Mouse (Mus musculus) forebrain, embryonic 14.5 days (tissue): ENCODE measurements around the gene Ube2g2. TPM values are rescaled to one million over a fixed set of nuclear protein-coding genes. Genes with fewer than 3 reads are reported as not detected.

ENCODE experiments used
- ATAC-seq: fragments of 200-750 bp; cut with Nextera tagmentation; 2 replicates; pipeline ENCODE4 v1.8.0; 2017; ENCODE audit warnings: mild to moderate bottlenecking, moderate library complexity
- DNase-seq: peaks from one replicate; pipeline ENCODE4 v3.0.0-alpha.2; 2015; ENCODE audit warnings: low spot score
- H3K27ac ChIP-seq: fragments of 300-500 bp; sonication (generic); 2 replicates; pipeline ENCODE4 v1.5.1; 2014; ENCODE audit warnings: low read depth, mild to moderate bottlenecking, control low read depth, low read length, moderate library complexity
- H3K27me3 ChIP-seq: fragments of 300-500 bp; sonication (generic); replicated peaks from 2 replicates; pipeline ENCODE4 v1.6.1; 2014; ENCODE audit warnings: low read length, control low read depth, mixed read lengths; ENCODE audit not compliant: control insufficient read depth, insufficient read depth
- H3K36me3 ChIP-seq: fragments of 300-500 bp; sonication (generic); 2 replicates; pipeline ENCODE4 v1.6.1; 2014; ENCODE audit warnings: low read length, control low read depth; ENCODE audit not compliant: control insufficient read depth, insufficient read depth
- H3K4me1 ChIP-seq: fragments of 300-500 bp; sonication (generic); 2 replicates; pipeline ENCODE4 v1.6.1; 2014; ENCODE audit warnings: antibody characterized with exemption, low read length, control low read depth; ENCODE audit not compliant: control insufficient read depth, insufficient read depth
- H3K4me2 ChIP-seq: fragments of 300-500 bp; sonication (generic); 2 replicates; pipeline ENCODE4 v1.6.1; 2014; ENCODE audit warnings: mild to moderate bottlenecking, control low read depth, low read length
- H3K4me3 ChIP-seq: fragments of 300-500 bp; sonication (generic); 2 replicates; pipeline ENCODE4 v1.5.1; 2014; ENCODE audit warnings: low read depth, low read length, control low read depth
- H3K9ac ChIP-seq: fragments of 300-500 bp; sonication (generic); 2 replicates; pipeline ENCODE4 v1.6.1; 2014; ENCODE audit warnings: mild to moderate bottlenecking, low read length, control low read depth, moderate library complexity
- H3K9me3 ChIP-seq: fragments of 300-500 bp; sonication (generic); replicated peaks from 2 replicates; pipeline ENCODE4 v1.6.1; 2016; ENCODE audit warnings: low read length, control low read depth, mixed read lengths; ENCODE audit not compliant: control insufficient read depth
- WGBS: fragments of 180-500 bp; shearing (Covaris S2); extraction: QIAGEN DNeasy Blood & Tissue Kit; methylation state at CpG from one replicate; pipeline ENCODE4 v1.1.7; 2014; 5-methylcytosine and 5-hydroxymethylcytosine counted together
- polyA plus RNA-seq: library from polyadenylated mRNA; unstranded; fragments of >200 nt; fragmentation: Nextera tagmentation; extraction: Ambion mirVana; gene quantifications from 2 replicates; pipeline ENCODE4 v1.2.1, GENCODE M21; 2014

The Ube2g2 gene
- polyA plus RNA-seq, 1 experiment from 2014 or later = 73.6 TPM

DNA sequence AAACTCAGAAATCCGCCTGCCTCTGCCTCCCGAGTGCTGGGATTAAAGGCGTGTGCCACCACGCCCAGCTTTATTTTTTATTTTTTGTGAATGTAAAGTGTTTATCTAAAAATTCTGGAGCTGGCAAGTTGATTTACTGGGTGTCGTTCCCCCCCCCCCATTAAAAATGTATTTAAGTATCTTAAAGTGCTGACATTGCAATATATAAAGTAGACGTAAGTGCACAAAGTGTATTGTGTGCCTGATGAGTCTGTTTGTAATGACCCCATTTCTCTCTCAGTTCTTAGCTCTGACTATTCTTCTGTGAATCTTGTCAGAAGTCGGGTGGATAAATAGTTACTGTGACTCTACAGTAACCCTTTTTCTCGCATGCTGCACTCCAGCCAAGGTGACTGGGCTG lies 6.4 kb upstream of the Ube2g2 start:
- peaks cover 72% of the 10 kb centered on the region for H3K36me3 ChIP-seq
- WGBS = 94% methylated on average over 8 of the region's 8 CpGs

DNA sequence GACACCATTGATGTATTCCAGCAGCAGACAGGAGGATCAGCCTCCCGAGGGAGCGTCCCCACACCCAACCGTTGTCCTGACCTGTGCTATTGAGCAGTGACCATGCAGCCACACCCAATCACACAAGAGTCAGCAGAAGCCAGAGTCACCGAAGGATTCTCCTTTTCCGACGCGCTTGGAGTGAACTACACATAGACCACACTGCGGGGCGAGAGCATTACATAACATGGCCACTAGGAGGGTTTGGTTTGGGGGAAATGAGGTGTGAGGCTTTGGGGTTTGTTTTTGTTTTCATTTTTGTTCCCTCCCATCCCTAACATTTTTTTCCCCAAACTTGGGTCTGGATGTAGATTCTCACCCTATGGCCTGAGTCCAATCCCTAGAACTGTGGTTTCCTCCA lies 5.9 kb upstream of the Ube2g2 start:
- H3K9me3 ChIP-seq = no peaks in the 10 kb centered on the region
- ATAC-seq (no peak), DNase-seq (no peak)
- no peak overlapping the region for H3K4me3 ChIP-seq
- H3K27ac ChIP-seq = no peak overlapping the region
- H3K4me2 ChIP-seq = no peak overlapping the region
- peaks cover 66% of the 10 kb centered on the region for H3K36me3 ChIP-seq
- H3K9ac ChIP-seq = no peak overlapping the region
- no peaks in the 10 kb centered on the region for H3K4me1 ChIP-seq
- WGBS = 95% methylated on average over 9 of the region's 9 CpGs
- no peaks in the 10 kb centered on the region for H3K27me3 ChIP-seq

More for the DNA sequence above, 6.4 kb upstream of the Ube2g2 start:
- Histone ChIP-seq H3K9me3 (no peaks in the 10 kb centered on the region), H3K4me2 (no peak overlapping the region), H3K27me3 (no peaks in the 10 kb centered on the region), H3K4me3 (no peak overlapping the region), H3K4me1 (no peaks in the 10 kb centered on the region), H3K9ac (no peak overlapping the region), H3K27ac (no peak overlapping the region)
- ATAC-seq = no peak
- no peak for DNase-seq

DNA sequence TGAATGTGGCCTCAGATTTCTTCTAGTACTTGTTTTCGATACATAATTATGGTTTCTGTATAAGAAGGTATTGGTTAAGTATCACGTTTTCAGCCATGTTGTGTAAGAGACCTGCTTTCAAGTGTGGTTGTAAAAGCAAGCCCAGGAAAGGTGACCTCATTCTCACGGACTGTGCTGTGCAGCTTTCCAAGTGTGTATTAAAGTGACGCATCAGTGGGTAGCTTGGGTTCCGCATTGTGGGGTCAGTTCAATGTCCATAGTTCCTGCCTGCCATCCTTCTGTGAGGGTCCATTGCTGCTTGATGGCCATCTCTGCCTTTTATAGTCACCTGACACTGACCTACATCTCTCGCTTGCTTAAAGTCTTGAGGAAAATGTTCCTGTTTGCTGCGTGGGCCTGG lies 5.1 kb upstream of the Ube2g2 start:
- no peak overlapping the region for H3K4me3 ChIP-seq
- 90% methylated on average over 7 of the region's 7 CpGs for WGBS
- H3K36me3 ChIP-seq = peaks cover 59% of the 10 kb centered on the region

DNA sequence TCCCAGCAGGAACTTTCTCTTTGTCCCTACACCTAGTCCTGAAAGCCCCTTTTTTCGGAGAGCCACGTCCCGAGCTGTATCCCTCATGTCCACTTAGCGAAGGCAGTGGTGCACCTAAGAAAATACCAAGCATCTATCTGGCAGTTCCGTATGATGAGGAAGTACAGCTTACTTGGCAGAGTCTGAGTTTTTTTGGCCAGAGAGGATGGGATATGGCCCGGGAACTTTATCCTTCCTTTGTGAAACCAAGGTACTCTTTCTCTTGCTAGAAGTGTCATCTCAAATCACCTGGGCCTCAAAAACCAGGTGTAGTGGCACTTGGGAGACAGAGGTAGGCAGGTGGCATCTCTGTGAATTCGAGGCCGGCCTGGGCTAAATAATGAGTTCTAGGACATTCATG lies 529 bp upstream of the Ube2g2 start:
- no peaks in the 10 kb centered on the region for H3K27me3 ChIP-seq
- no peak for ATAC-seq
- H3K4me3 ChIP-seq = peak overlapping the region; percentile 89
- peak overlapping the region; percentile 97 for H3K9ac ChIP-seq
- H3K4me1 ChIP-seq = peaks cover 22% of the 10 kb centered on the region
- H3K9me3 ChIP-seq = no peaks in the 10 kb centered on the region
- peak overlapping the region; percentile 82 for H3K27ac ChIP-seq
- H3K4me2 ChIP-seq = peak overlapping the region; percentile 60
- no peak for DNase-seq
- H3K36me3 ChIP-seq = peaks cover 20% of the 10 kb centered on the region
- 71% methylated on average over 8 of the region's 8 CpGs for WGBS

More for the DNA sequence above, 5.1 kb upstream of the Ube2g2 start:
- Histone ChIP-seq H3K27me3 (no peaks in the 10 kb centered on the region), H3K9ac (no peak overlapping the region), H3K27ac (no peak overlapping the region), H3K4me1 (peaks cover 3% of the 10 kb centered on the region; the same call in 1 of the 2 replicates), H3K4me2 (no peak overlapping the region), H3K9me3 (no peaks in the 10 kb centered on the region)
- DNase-seq (no peak), ATAC-seq (no peak)

DNA sequence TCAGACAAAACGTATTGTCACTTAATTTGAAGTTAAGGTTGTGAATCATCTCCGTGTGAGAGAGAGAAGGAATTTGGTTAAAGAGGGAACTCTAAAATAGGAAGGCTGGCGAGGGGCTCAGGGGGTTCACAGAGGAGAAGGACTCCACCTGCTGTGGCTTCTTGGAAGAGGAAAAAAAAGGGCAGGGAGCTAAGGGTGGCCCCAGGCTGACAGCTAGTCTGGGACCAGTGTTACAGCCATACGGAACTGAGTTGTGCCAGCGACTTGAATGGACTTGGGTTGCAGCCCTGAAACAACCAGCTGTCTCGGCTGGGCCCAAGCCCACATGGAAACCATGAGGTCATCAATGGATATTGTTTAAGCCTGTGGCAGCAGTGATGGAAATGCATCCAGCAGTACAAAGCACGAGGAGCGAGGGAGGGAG lies 1.0 kb downstream of the Ube2g2 start:
- ATAC-seq = peak; percentile 71
- 2% methylated on average over 8 of the region's 8 CpGs for WGBS
- Histone ChIP-seq H3K9me3 (no peaks in the 10 kb centered on the region), H3K9ac (peak overlapping the region; percentile 97), H3K4me2 (peak overlapping the region; percentile 60), H3K4me1 (peaks cover 22% of the 10 kb centered on the region), H3K27me3 (no peaks in the 10 kb centered on the region), H3K4me3 (peak overlapping the region; percentile 89), H3K36me3 (peaks cover 5% of the 10 kb centered on the region), H3K27ac (peak overlapping the region; percentile 82; the same call in 1 of the 2 replicates)
- DNase-seq = peak; percentile 87

DNA sequence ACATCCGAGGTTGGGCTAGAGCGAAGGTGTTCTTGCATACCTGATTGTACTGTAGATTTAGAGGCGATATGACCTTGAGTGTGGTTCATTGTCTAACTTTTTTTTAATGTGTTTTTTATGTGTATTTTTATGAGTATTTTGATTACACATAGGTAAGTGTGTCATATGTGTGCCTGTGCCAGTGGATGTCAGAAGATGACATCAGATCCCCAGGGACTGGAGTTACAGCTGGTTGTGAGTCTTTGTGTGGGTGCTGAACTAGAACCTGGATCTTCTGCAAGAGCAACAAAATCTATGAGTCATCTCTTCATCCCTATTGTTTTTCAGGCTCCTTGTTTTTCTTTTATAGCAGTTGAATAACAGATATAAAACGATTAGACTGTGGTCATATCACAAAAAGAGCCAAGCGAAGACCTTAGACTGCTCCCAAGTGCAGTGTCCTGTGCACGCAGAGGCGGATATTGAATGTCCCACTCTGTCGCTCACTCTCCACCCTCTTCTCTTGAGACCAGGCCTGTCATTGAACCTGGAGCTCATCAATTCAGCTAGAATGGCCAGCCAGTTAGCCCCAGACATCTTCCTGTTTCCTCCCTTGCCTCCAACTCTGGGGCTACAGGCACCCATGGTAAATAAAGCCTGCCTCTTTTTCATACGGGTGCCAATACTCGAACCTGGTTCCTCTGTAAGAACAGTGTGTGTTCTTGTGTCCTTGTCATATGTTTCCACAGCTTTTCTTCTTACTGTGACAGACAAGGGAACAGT lies 1.7 kb downstream of the Ube2g2 start:
- Histone ChIP-seq H3K4me1 (peaks cover 22% of the 10 kb centered on the region), H3K4me3 (peak overlapping the region; percentile 89), H3K9me3 (no peaks in the 10 kb centered on the region), H3K27me3 (no peaks in the 10 kb centered on the region), H3K27ac (peak overlapping the region; percentile 82; the same call in 1 of the 2 replicates), H3K4me2 (peak overlapping the region; percentile 60), H3K36me3 (peaks cover 2% of the 10 kb centered on the region; the same call in 1 of the 2 replicates), H3K9ac (peak overlapping the region; percentile 97)
- DNase-seq = no peak
- no peak for ATAC-seq
- 86% methylated on average over 10 of the region's 10 CpGs for WGBS

DNA sequence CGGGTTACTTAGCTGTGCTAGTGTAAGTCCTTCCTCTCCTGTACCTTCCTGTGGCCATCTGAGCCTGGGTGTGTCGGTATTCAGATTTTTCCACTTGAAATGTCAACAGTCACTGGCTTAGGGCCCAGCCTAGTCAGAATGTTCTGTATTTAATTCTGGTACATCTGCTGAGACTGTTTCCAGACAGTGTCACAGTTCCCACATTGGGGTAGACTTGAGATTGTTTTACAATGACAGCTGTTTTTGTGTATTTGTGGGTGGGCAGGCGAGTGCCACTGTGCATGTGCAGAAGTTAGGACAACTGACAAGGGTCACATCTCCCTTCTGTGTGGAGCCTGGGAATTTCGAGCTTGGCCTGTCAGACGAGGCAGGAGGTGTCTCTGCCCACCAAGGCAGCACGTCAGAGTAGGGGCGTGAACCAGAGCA lies 2.5 kb downstream of the Ube2g2 start:
- H3K4me3 ChIP-seq = no peak overlapping the region
- H3K9ac ChIP-seq = peak overlapping the region; percentile 32; the same call in 1 of the 2 replicates

DNA sequence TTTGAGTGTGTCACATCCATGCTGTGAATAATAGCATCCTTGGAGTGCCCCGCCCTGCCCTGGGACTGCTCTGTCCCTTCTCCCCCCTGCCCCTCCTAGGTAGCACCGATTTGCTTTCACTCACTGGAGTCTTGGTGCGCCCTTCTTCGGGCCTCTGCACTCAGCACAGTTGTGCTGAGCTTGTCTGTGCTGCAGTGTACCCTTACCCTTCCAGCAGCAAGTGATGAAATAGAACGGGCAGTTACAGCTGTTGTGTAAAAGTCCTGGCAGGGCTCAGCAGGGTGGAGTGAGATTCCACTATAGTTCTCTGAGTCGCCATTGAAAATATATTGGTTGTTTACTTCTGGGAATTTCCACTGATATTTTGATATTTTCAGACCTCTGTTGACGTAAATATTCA lies 4.0 kb downstream of the Ube2g2 start:
- ATAC-seq = no peak
- Histone ChIP-seq H3K9me3 (no peaks in the 10 kb centered on the region), H3K4me3 (no peak overlapping the region), H3K4me2 (no peak overlapping the region), H3K9ac (no peak overlapping the region), H3K4me1 (peaks cover 22% of the 10 kb centered on the region), H3K27me3 (no peaks in the 10 kb centered on the region), H3K27ac (no peak overlapping the region), H3K36me3 (peaks cover 3% of the 10 kb centered on the region)
- 89% methylated on average over 7 of the region's 7 CpGs for WGBS
- no peak for DNase-seq

More for the DNA sequence above, 2.5 kb downstream of the Ube2g2 start:
- Histone ChIP-seq H3K36me3 (peaks cover 2% of the 10 kb centered on the region; the same call in 1 of the 2 replicates), H3K27ac (no peak overlapping the region), H3K4me1 (peaks cover 22% of the 10 kb centered on the region), H3K4me2 (peak overlapping the region; percentile 60; the same call in 1 of the 2 replicates), H3K9me3 (no peaks in the 10 kb centered on the region), H3K27me3 (no peaks in the 10 kb centered on the region)
- WGBS = 76% methylated on average over 7 of the region's 7 CpGs
- ATAC-seq (no peak), DNase-seq (no peak)

DNA sequence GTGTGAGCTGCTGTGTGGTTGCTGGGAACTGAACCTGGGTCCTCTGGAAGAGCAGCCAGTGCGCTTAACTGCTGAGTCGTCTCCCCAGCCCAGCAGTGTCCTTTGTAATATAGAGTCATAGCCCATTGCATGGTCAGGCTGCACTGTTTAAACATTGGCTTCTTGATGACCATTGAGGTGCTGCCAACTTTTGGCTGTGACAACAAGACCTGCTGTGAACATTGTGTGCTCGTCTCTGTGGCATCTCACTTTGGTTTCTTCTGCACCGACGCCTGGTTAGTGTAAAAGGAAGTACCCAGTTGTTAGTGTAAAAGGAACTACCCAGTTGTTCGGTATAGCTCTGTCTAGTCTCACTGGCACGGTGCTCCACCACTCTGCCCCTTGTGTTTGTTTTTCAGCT lies 4.5 kb downstream of the Ube2g2 start:
- Histone ChIP-seq H3K9ac (no peak overlapping the region), H3K27me3 (no peaks in the 10 kb centered on the region), H3K36me3 (peaks cover 9% of the 10 kb centered on the region), H3K4me1 (peaks cover 21% of the 10 kb centered on the region), H3K27ac (no peak overlapping the region), H3K4me2 (no peak overlapping the region), H3K4me3 (no peak overlapping the region), H3K9me3 (no peaks in the 10 kb centered on the region)
- whole genome bisulfite sequencing = 81% methylated on average over 7 of the region's 7 CpGs
- DNase-seq = no peak
- ATAC-seq = no peak
